Mouse (Mus musculus): ENCODE measurements around the gene Arrdc4. TPM values are rescaled to one million over a fixed set of nuclear protein-coding genes. Genes with fewer than 3 reads are reported as not detected.

The Arrdc4 gene
- 38.2 and 46.2 TPM in 2 replicates for polyA plus RNA-seq (2015; fragmentation: Nextera tagmentation; extraction: Ambion mirVana)

GRCm38 (mm10) chr7:68748761-68749635 is at the start of gene Arrdc4:
Gene Arrdc4 (minus strand): TSS chr7:68749241.

